Mouse (Mus musculus) liver, embryonic 13.5 days (tissue): ENCODE measurements at regions not wholly inside any gene's neighbourhood (a gene's known extent, or its start where the extent isn't known, plus 50 kb on each side); places are given as distances from the start of the nearest gene placed in this dataset.

Experiments
- ATAC-seq: fragments of 200-750 bp; cut with Nextera tagmentation; 2 replicates; pipeline ENCODE4 v1.8.0; 2017; ENCODE audit warnings: low read depth, mild to moderate bottlenecking, moderate number of reproducible peaks, moderate library complexity
- DNase-seq: peaks from one replicate; pipeline ENCODE4 v3.0.0; 2022
- H3K27ac ChIP-seq: fragments of 300-500 bp; sonication (generic); 2 replicates; pipeline ENCODE4 v1.5.1; 2015; ENCODE audit warnings: moderate library complexity, mild to moderate bottlenecking, inconsistent platforms
- H3K27me3 ChIP-seq: fragments of 300-500 bp; sonication (generic); 2 replicates; pipeline ENCODE4 v1.6.1; 2015; ENCODE audit warnings: mild to moderate bottlenecking, inconsistent platforms
- H3K36me3 ChIP-seq: fragments of 300-500 bp; sonication (generic); 2 replicates; pipeline ENCODE4 v1.6.1; 2015; ENCODE audit warnings: mild to moderate bottlenecking, inconsistent platforms
- H3K4me1 ChIP-seq: fragments of 300-500 bp; sonication (generic); replicated peaks from 2 replicates; pipeline ENCODE4 v1.6.1; 2015; ENCODE audit warnings: inconsistent platforms
- H3K4me2 ChIP-seq: fragments of 300-500 bp; sonication (generic); 2 replicates; pipeline ENCODE4 v1.6.1; 2015; ENCODE audit warnings: inconsistent platforms, mild to moderate bottlenecking, moderate library complexity
- H3K4me3 ChIP-seq: fragments of 300-500 bp; sonication (generic); replicated peaks from 2 replicates; pipeline ENCODE4 v1.5.1; 2015; ENCODE audit warnings: mild to moderate bottlenecking, inconsistent platforms
- H3K9ac ChIP-seq: fragments of 300-500 bp; sonication (generic); 2 replicates; pipeline ENCODE4 v1.6.1; 2015; ENCODE audit warnings: mild to moderate bottlenecking, inconsistent platforms
- H3K9me3 ChIP-seq: fragments of 300-500 bp; sonication (generic); replicated peaks from 2 replicates; pipeline ENCODE4 v1.6.1; 2016; ENCODE audit warnings: inconsistent platforms
- WGBS: fragments of 180-500 bp; shearing (Covaris S2); methylation state at CpG from one replicate; pipeline ENCODE4 v1.1.7; 2015; ENCODE audit not compliant: insufficient replicate concordance; 5-methylcytosine and 5-hydroxymethylcytosine counted together

- Histone ChIP-seq H3K27me3 (no peaks in the 10 kb centered on the region), H3K27ac (no peak overlapping the region), H3K9me3 (no peaks in the 10 kb centered on the region), H3K4me3 (no peak overlapping the region), H3K36me3 (no peaks in the 10 kb centered on the region), H3K4me1 (no peaks in the 10 kb centered on the region), H3K4me2 (no peak overlapping the region), H3K9ac (no peak overlapping the region)
- ATAC-seq = no peak
- no peak for DNase-seq
- 77% methylated on average over 1 of the region's 1 CpGs for WGBS
Measured at GRCm38 (mm10) chr16:24305391-24305790, 87.9 kb upstream of the Lpp start.

GRCm38 (mm10) chr16:24296790-24297189 lies 96.5 kb upstream of the Lpp start:
- H3K27ac ChIP-seq = no peak overlapping the region
- 0 out of 2 replicates have a peak, but pooled peaks cover 2% of the 10 kb centered on the region for H3K4me1 ChIP-seq
- DNase-seq (no peak), ATAC-seq (no peak)
- no peak overlapping the region for H3K4me2 ChIP-seq
- no peak overlapping the region for H3K9ac ChIP-seq
- H3K36me3 ChIP-seq = no peaks in the 10 kb centered on the region
- no peaks in the 10 kb centered on the region for H3K9me3 ChIP-seq
- WGBS = 20% methylated on average over 3 of the region's 3 CpGs
- H3K4me3 ChIP-seq = no peak overlapping the region
- no peaks in the 10 kb centered on the region for H3K27me3 ChIP-seq

DNA sequence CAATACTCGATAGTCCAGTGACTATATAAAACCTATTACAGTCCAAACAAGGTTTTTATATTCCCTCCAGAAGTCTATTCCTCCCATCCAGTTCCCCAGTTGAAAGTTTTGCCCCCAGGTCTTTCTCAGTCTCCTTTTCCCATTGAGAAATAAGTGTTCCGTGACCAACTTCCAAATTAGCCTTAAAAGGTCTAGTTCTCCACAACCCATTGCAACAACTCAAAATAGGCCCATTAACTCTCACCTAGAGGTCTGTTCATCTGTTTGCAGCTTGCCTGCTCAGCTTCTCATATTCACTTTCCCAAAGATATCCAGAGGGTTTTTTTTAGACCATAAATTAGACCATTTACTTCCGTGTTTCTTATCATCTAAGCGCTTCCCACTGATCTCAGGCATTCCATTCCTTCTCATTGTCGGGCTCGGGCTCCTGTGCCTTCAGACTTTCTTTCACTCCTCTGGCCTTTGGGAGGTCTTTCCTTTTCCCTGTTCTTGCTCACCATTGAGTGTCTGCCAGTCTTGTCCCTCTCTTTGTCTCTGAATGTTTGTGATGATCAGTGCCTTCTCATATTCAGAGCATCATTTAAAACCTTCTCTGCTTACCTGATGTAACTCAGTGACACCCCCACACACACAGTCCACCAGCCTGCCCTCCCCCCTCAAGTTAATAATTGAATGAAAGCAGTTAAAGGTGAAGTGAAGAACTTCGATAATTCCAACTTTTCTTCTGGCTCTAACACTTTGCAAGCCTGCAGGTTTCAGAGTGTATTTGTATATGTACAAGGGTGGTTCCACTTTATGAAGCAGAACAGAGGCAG lies 97.5 kb upstream of the Lpp start:
- Histone ChIP-seq H3K27ac (no peak overlapping the region), H3K36me3 (no peaks in the 10 kb centered on the region), H3K4me1 (0 out of 2 replicates have a peak, but pooled peaks cover 2% of the 10 kb centered on the region), H3K9me3 (no peaks in the 10 kb centered on the region), H3K4me2 (0 out of 2 replicates have a peak overlapping the region, but pooled peaks have one; percentile 17), H3K4me3 (no peak overlapping the region), H3K9ac (no peak overlapping the region), H3K27me3 (no peaks in the 10 kb centered on the region)
- DNase-seq (no peak), ATAC-seq (no peak)
- WGBS = 52% methylated on average over 7 of the region's 7 CpGs

GRCm38 (mm10) chr16:24284215-24284614 lies 109.1 kb upstream of the Lpp start:
- H3K27ac ChIP-seq = no peak overlapping the region
- no peak for ATAC-seq
- H3K9me3 ChIP-seq = no peaks in the 10 kb centered on the region
- no peaks in the 10 kb centered on the region for H3K27me3 ChIP-seq
- DNase-seq = no peak
- 40% methylated on average over 3 of the region's 3 CpGs for WGBS
- H3K4me1 ChIP-seq = no peaks in the 10 kb centered on the region
- H3K36me3 ChIP-seq = no peaks in the 10 kb centered on the region
- H3K9ac ChIP-seq = no peak overlapping the region
- H3K4me3 ChIP-seq = no peak overlapping the region
- H3K4me2 ChIP-seq = no peak overlapping the region

- DNase-seq (no peak), ATAC-seq (no peak)
- Histone ChIP-seq H3K4me1 (no peaks in the 10 kb centered on the region), H3K4me2 (no peak overlapping the region), H3K36me3 (no peaks in the 10 kb centered on the region), H3K27ac (no peak overlapping the region), H3K9ac (no peak overlapping the region), H3K4me3 (no peak overlapping the region), H3K27me3 (no peaks in the 10 kb centered on the region), H3K9me3 (no peaks in the 10 kb centered on the region)
- 43% methylated on average over 6 of the region's 6 CpGs for WGBS
Measured at GRCm38 (mm10) chr16:24282194-24282683, 111.1 kb upstream of the Lpp start.

GRCm38 (mm10) chr16:24281561-24281960 lies 111.7 kb upstream of the Lpp start:
- no peak for DNase-seq
- no peak for ATAC-seq
- no peak overlapping the region for H3K4me2 ChIP-seq
- H3K27me3 ChIP-seq = no peaks in the 10 kb centered on the region
- H3K4me1 ChIP-seq = no peaks in the 10 kb centered on the region
- H3K9me3 ChIP-seq = no peaks in the 10 kb centered on the region
- H3K27ac ChIP-seq = no peak overlapping the region
- no peak overlapping the region for H3K4me3 ChIP-seq
- WGBS = 67% methylated on average over 5 of the region's 5 CpGs
- H3K36me3 ChIP-seq = no peaks in the 10 kb centered on the region
- no peak overlapping the region for H3K9ac ChIP-seq

- Histone ChIP-seq H3K4me3 (no peak overlapping the region), H3K4me2 (no peak overlapping the region), H3K36me3 (no peaks in the 10 kb centered on the region), H3K9ac (no peak overlapping the region), H3K9me3 (no peaks in the 10 kb centered on the region), H3K27me3 (no peaks in the 10 kb centered on the region), H3K27ac (no peak overlapping the region), H3K4me1 (no peaks in the 10 kb centered on the region)
- DNase-seq = no peak
- WGBS = 73% methylated on average over 7 of the region's 7 CpGs
- no peak for ATAC-seq
Measured at GRCm38 (mm10) chr16:24277857-24278256, 115.5 kb upstream of the Lpp start.

- no peaks in the 10 kb centered on the region for H3K4me1 ChIP-seq
- no peak overlapping the region for H3K4me3 ChIP-seq
- H3K9me3 ChIP-seq = no peaks in the 10 kb centered on the region
- no peak overlapping the region for H3K27ac ChIP-seq
- H3K27me3 ChIP-seq = no peaks in the 10 kb centered on the region
- no peak overlapping the region for H3K4me2 ChIP-seq
- ATAC-seq (no peak), DNase-seq (no peak)
- 72% methylated on average over 6 of the region's 6 CpGs for WGBS
- H3K36me3 ChIP-seq = no peaks in the 10 kb centered on the region
- H3K9ac ChIP-seq = no peak overlapping the region
Measured at GRCm38 (mm10) chr16:24262701-24263100, 130.6 kb upstream of the Lpp start.

DNA sequence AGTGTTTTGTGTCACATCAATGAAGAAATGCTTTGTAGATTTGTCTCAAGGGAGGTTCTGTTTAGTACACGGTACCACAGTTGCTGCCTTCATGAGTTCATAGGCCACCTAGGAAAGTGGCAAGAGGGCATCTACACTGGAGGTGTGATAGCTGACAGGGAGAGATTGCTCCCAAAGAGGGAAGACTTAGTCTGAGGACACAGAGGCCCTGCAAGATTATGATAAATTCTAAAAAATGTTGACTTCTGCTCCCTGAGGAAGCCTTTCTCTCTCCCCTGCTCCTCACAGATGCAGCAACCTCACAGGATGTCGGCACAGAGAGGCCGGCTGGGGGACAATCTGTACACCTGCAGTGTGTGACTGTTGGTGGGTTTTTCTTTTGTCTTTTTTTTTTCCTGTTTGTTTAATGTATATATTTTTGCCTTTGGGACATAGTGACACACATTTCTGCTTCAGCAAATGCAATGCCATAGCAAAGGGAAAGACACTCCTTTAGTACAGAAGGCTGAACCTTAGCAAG lies 133.5 kb upstream of the Lpp start:
- H3K9me3 ChIP-seq = no peaks in the 10 kb centered on the region
- 70% methylated on average over 3 of the region's 3 CpGs for WGBS
- no peak overlapping the region for H3K4me3 ChIP-seq
- H3K27ac ChIP-seq = no peak overlapping the region
- H3K4me1 ChIP-seq = no peaks in the 10 kb centered on the region
- H3K27me3 ChIP-seq = no peaks in the 10 kb centered on the region
- DNase-seq (no peak), ATAC-seq (no peak)
- no peak overlapping the region for H3K4me2 ChIP-seq
- no peak overlapping the region for H3K9ac ChIP-seq
- no peaks in the 10 kb centered on the region for H3K36me3 ChIP-seq

DNA sequence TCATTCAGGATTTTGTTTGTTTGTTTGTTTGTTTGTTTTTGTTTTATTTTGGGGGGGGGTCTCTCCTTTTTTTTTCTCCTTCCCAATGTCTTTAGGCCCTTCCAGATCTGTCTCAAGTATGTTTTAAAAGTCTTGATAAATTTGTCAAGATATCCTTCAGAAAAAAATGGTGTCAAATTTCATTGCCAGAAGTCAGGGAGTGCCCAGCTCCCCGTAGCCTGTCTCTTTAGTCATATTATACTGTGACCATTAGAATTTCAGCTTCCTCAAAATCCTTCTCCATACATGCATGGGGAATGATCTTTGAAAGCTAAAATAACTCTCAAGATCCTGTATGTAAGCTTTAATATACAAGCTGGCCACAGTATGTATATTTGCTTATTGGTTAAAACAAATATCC lies 134.3 kb upstream of the Lpp start:
- H3K4me2 ChIP-seq = no peak overlapping the region
- 73% methylated on average over 1 of the region's 1 CpGs for WGBS
- no peak overlapping the region for H3K4me3 ChIP-seq
- DNase-seq = no peak
- no peak for ATAC-seq
- no peaks in the 10 kb centered on the region for H3K9me3 ChIP-seq
- H3K27ac ChIP-seq = no peak overlapping the region
- no peaks in the 10 kb centered on the region for H3K27me3 ChIP-seq
- H3K9ac ChIP-seq = no peak overlapping the region
- H3K4me1 ChIP-seq = no peaks in the 10 kb centered on the region
- no peaks in the 10 kb centered on the region for H3K36me3 ChIP-seq

GRCm38 (mm10) chr16:24255037-24255436 lies 138.3 kb upstream of the Lpp start:
- Histone ChIP-seq H3K27ac (0 out of 2 replicates have a peak overlapping the region, but pooled peaks have one; percentile 29), H3K9ac (no peak overlapping the region), H3K36me3 (no peaks in the 10 kb centered on the region), H3K4me1 (no peaks in the 10 kb centered on the region), H3K9me3 (no peaks in the 10 kb centered on the region), H3K4me3 (no peak overlapping the region), H3K4me2 (no peak overlapping the region), H3K27me3 (no peaks in the 10 kb centered on the region)
- ATAC-seq = peak; percentile 36; the same call in 1 of the 2 replicates
- 62% methylated on average over 10 of the region's 10 CpGs for WGBS
- no peak for DNase-seq

GRCm38 (mm10) chr16:24254590-24254989 lies 138.7 kb upstream of the Lpp start:
- no peaks in the 10 kb centered on the region for H3K9me3 ChIP-seq
- no peak overlapping the region for H3K4me2 ChIP-seq
- no peaks in the 10 kb centered on the region for H3K36me3 ChIP-seq
- H3K9ac ChIP-seq = no peak overlapping the region
- ATAC-seq (peak; percentile 36; the same call in 1 of the 2 replicates), DNase-seq (no peak)
- H3K27me3 ChIP-seq = no peaks in the 10 kb centered on the region
- no peaks in the 10 kb centered on the region for H3K4me1 ChIP-seq
- H3K27ac ChIP-seq = no peak overlapping the region
- no peak overlapping the region for H3K4me3 ChIP-seq
